8 mouse cellular contexts compared by ENCODE assay signal in the genomic region with DNA sequence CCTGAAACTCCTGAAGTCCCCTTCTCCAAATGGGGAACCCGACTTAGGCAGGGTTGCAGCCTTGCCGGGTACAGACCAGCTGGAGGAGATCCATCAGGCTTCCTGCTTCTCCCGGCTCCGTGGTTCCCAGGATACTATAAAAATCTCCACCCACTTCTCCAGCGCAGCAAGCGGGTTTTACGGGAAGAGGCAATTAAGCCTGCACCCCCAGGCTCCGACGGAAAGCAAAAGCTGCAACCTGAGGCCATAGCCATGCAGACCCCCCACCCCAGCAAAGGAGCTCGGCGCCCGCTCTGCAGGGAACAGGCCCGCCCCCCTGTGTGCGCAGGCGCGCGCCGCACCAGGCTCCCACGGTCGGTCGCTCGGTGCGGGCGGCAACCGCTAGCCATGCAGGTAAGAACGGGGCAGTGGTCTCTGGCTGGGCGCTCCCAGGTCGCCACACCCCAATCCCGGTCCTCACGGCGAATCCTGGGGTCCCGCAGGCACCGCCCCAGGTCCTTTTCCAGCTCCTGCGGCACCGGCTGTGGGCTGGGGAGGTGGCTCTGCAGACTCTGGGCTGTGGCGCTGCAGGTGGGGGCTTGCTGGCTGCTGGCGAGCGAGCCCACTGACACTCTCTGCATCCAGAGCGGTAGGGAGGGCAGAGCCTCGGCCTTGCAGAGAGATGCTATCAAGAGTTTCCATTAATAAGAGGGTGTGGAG. TPM values are rescaled to one million over a fixed set of nuclear protein-coding genes. Genes with fewer than 3 reads are reported as not detected.
DNase-seq lines count a peak whose midpoint lies in the region; ATAC-seq and TF ChIP-seq lines count a peak whose summit lies in the region.

A gene (plus strand): TSS at position 325 of the 699 bp plus-strand sequence.

- TF ChIP-seq CTCF in small intestine, adult 2 months (IDR thresholded peaks at IDR 0.05; ENCODE audit: extremely low read depth, insufficient read length, insufficient replicate concordance, low read depth, low read length) = no peak

- no peak for TF ChIP-seq POLR2A in small intestine, adult 2 months (IDR thresholded peaks at IDR 0.05; ENCODE audit: low read depth, low read length)

- under 1% methylated on average over 40 of the region's 40 CpGs for WGBS in small intestine, adult 2 months

- peak; percentile 17 for ATAC-seq in granulocyte monocyte progenitor cell, adult 5-6 weeks (replicated peaks; ENCODE audit: poor library complexity, severe bottlenecking)

- no peak within 1 kb of the TSS for H3K27ac ChIP-seq in small intestine, adult 2 months (ENCODE audit: insufficient read depth, low read depth, low read length)

- peak within 1 kb of the TSS; percentile 42 for H3K4me3 ChIP-seq in small intestine, adult 2 months (ENCODE audit: low read depth, low read length)

- peak; percentile 22 for DNase-seq in thymus, postnatal 14 days
- DNase-seq in thymus, postnatal 0 days (ENCODE audit: low spot score) = no peak
- DNase-seq in cerebellum, postnatal 14 days = peak; percentile 41 to 63
- DNase-seq in layer of hippocampus, adult 18-20 months (ENCODE audit: low spot score in 2 of 2) = peak; percentile 53 to 68
- DNase-seq in lung, postnatal 4 days = peak; percentile 19 to 33
- no peak for DNase-seq in thymus, adult 18-20 months

- no peaks in the 10 kb centered on the region for H3K27me3 ChIP-seq in small intestine, adult 2 months (ENCODE audit: control insufficient read depth, insufficient read depth, low read length)

- H3K4me1 ChIP-seq in small intestine, adult 2 months (ENCODE audit: control insufficient read depth, insufficient read depth, insufficient read length, low read length) = peaks cover 7% of the 10 kb centered on the region; the same call in 1 of the 2 replicates

- peaks cover 17% of the 10 kb centered on the region for H3K36me3 ChIP-seq in small intestine, adult 2 months (ENCODE audit: control insufficient read depth, insufficient read depth, low read length)

RNA-seq across cellular contexts. Expression of the gene that starts here (rescaled TPM):
- polyA plus RNA-seq in thymus, postnatal 0 days (2015; fragmentation: Nextera tagmentation; extraction: Ambion mirVana) = 0.05 TPM in 1 of 2 replicates, not detected in the other
- not detected in 2 replicates for total RNA-seq in granulocyte monocyte progenitor cell, adult 5-6 weeks (2014; fragmentation: Nextera tagmentation)
- not detected in 2 replicates for total RNA-seq in granulocyte monocyte progenitor cell, adult 5-6 weeks (2017)
- total RNA-seq in layer of hippocampus, adult 18-20 months (2021) = 1 to 10 TPM; 7.4 to 9.3 TPM
- polyA plus RNA-seq in small intestine, adult 2 months (2012; rRNA removed) = 0.03 TPM in 1 of 2 replicates, not detected in the other

Comparison
In these comparisons a context has a peak if more than half of its experiments do, and no peak if none do; other contexts are left out.
1. RNA of the gene that starts here (total RNA-seq): 7.4 to 9.3 TPM in layer of hippocampus, adult 18-20 months; not detected in granulocyte monocyte progenitor cell, adult 5-6 weeks; every median in the first group is over 4 times any median in the second.
2. DNase-seq: peak in thymus, postnatal 14 days (single experiment), cerebellum, postnatal 14 days (2 of 2), layer of hippocampus, adult 18-20 months (2 of 2) and lung, postnatal 4 days (2 of 2); none in thymus, postnatal 0 days (single experiment) and thymus, adult 18-20 months (0 of 2).
3. Peak in ATAC-seq in granulocyte monocyte progenitor cell, adult 5-6 weeks; RNA of the gene not detected or under 1 TPM.